Mouse (Mus musculus) megakaryocyte, embryonic 14.5 days (primary cell): Measurements from ENCODE around the gene Dusp7.

Experiments
- FLI1 ChIP-seq: IDR thresholded peaks from 2 replicates; pipeline ENCODE4 v1.6.1; 2012; ENCODE audit warnings: low read length, inconsistent platforms, mixed read lengths
- GATA1 ChIP-seq: IDR thresholded peaks from 3 replicates; pipeline ENCODE4 v1.6.1; 2012; ENCODE audit warnings: mixed read lengths, low read length, inconsistent platforms, borderline replicate concordance

GRCm38 (mm10) chr9:106370620-106371383 is 2.4 kb downstream of the Dusp7 start:
- TF ChIP-seq GATA1 (no peak), FLI1 (no peak)
